In the genomic region with DNA sequence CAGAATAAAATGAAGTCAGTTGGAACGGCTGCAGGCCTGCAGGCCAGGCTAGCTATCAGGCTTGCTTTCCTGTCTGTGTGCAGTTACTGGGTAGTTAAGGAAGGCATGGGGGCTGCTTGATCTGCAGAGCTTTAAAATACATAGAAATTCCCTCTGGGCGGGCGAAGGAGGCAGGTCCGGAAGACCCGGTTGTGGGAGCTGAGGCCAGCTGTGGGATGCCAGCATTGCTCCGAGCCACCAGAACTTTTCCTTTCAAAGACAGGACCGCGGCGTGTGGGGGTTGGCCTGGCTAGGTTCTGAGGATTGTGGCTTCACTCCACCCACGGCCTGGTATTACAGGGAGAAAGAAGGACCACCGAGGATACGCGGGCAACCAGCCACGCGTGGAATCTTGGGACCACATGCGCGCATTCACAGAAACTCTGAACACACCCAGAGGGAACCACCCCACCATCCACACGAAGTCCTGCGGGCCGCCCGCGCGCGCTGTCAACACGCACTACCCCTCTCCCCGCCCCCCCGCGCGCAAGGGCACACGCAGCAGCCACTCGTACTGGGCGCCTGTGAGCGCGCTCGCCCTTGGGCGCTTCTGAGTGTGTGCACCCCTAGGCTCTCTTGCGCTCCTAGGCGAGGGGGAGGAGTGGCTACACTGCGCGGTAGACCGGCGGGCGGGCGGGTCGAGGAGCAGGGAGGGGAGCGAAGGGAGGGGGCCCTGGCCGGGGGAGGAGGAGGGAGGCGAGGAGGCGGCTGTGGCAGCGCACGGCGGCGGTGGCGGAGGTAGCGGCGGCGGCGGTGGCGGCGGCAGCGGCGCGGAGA, we compare ENCODE assay signal across 8 mouse cellular contexts. TPM values are rescaled to one million over a fixed set of nuclear protein-coding genes. Genes with fewer than 3 reads are reported as not detected.
A peak's percentile ranks its signal among the peaks of the same experiment; 100 is the strongest.
DNase-seq lines count a peak whose midpoint lies in the region; ATAC-seq and TF ChIP-seq lines count a peak whose summit lies in the region.

Pde1b (plus strand) TSS at position 600 of the 816 bp plus-strand sequence.

- DNase-seq in ES-E14 (ENCODE audit: low read depth, low spot score), result peak; percentile 56
- peak; percentile 54 for DNase-seq in cerebellum, adult 11-12 months
- DNase-seq in frontal cortex, adult 2 months (ENCODE audit: extremely low spot score in 1 of 2, low spot score in 1 of 2), result peak in 1 of 2 experiments; percentile 64
- peak; percentile 72 for DNase-seq in hindbrain, postnatal 0 days (ENCODE audit: low spot score)
- DNase-seq in left cerebral cortex, adult 2 months (ENCODE audit: extremely low spot score in 1 of 2, low spot score in 2 of 2), result peak; percentile 64 to 72
- peak; percentile 66 to 74 for DNase-seq in lung, postnatal 4 days
- peak; percentile 67 for DNase-seq in retina, postnatal 7 days (ENCODE audit: low read depth, low spot score)
- peak; percentile 38 for DNase-seq in urinary bladder, postnatal 25 days (ENCODE audit: low spot score)

- no peak for TF ChIP-seq CTCF in hindbrain, postnatal 0 days (IDR thresholded peaks at IDR 0.05; ENCODE audit: low read depth)
- no peak for TF ChIP-seq CTCF in left cerebral cortex, adult 2 months (IDR thresholded peaks at IDR 0.05)

- WGBS in hindbrain, postnatal 0 days, result 2% methylated on average over 57 of the region's 63 CpGs

- no peaks in the 10 kb centered on the region for H3K27me3 ChIP-seq in hindbrain, postnatal 0 days (ENCODE audit: insufficient read depth, low read length)

- intact Hi-C loops in left cerebral cortex, adult 2 months (cut with DNase I), result loop anchor here (2.0 kb wide), 1 partner anchor 34 kb away; no protein-coding TSS in a partner anchor

- peak within 1 kb of the TSS; percentile 59 for H3K9ac ChIP-seq in ES-E14 (ENCODE audit: insufficient read depth, low read depth, low read length, poor library complexity, severe bottlenecking)
- H3K9ac ChIP-seq in hindbrain, postnatal 0 days (replicated peaks; ENCODE audit: low read length), result peak within 1 kb of the TSS; percentile 83

- peak within 1 kb of the TSS; percentile 71 to 73 for H3K4me3 ChIP-seq in ES-E14 (ENCODE audit: insufficient read depth in 1 of 2, low read depth in 1 of 2, low read length in 2 of 2, poor library complexity in 1 of 2, severe bottlenecking in 1 of 2)
- peak within 1 kb of the TSS; percentile 67 for H3K4me3 ChIP-seq in hindbrain, postnatal 0 days (ENCODE audit: low read length)
- peak within 1 kb of the TSS; percentile 80 for H3K4me3 ChIP-seq in left cerebral cortex, adult 2 months

- H3K36me3 ChIP-seq in ES-E14 (ENCODE audit: control insufficient read depth, insufficient read depth, low read length, poor library complexity, severe bottlenecking), result no peaks in the 10 kb centered on the region
- H3K36me3 ChIP-seq in hindbrain, postnatal 0 days (ENCODE audit: insufficient read depth, low read length), result no peaks in the 10 kb centered on the region

- peak; percentile 88 for ATAC-seq in hindbrain, postnatal 0 days

- in situ Hi-C loops in ES-E14 (cut with MboI; ENCODE audit: low sequenced_read_pairs in 2 of 2, unreplicated experiment in 2 of 2), result no loop called here

- H3K4me2 ChIP-seq in hindbrain, postnatal 0 days (ENCODE audit: low read depth, low read length), result peak within 1 kb of the TSS; percentile 92

- H3K4me1 ChIP-seq in ES-E14 (ENCODE audit: control insufficient read depth in 2 of 2, insufficient read depth in 2 of 2, low read length in 2 of 2, poor library complexity in 1 of 2), result peaks cover 0 to 4% of the 10 kb centered on the region in 2 experiments; a peak in 1 of 4 replicates
- H3K4me1 ChIP-seq in hindbrain, postnatal 0 days (ENCODE audit: insufficient read depth, low read length), result peaks cover 21% of the 10 kb centered on the region; the same call in 1 of the 2 replicates

- no peaks in the 10 kb centered on the region for H3K9me3 ChIP-seq in ES-E14 (ENCODE audit: control insufficient read depth, insufficient read depth, low read depth, low read length)
- H3K9me3 ChIP-seq in hindbrain, postnatal 0 days (ENCODE audit: low read length), result no peaks in the 10 kb centered on the region

- H3K27ac ChIP-seq in ES-E14 (ENCODE audit: insufficient read depth, low read depth, low read length, poor library complexity, severe bottlenecking), result no peak within 1 kb of the TSS
- H3K27ac ChIP-seq in hindbrain, postnatal 0 days, result peak within 1 kb of the TSS; percentile 62
- H3K27ac ChIP-seq in left cerebral cortex, adult 2 months, result peak within 1 kb of the TSS; percentile 91

TF ChIP-seq in ES-E14, 5 proteins besides CTCF, POLR2A, EP300 and RAD21:
- TF ChIP-seq CHD2 (IDR thresholded peaks at IDR 0.05; ENCODE audit: low read depth, low read length) (no peak), ZC3H11A (IDR thresholded peaks at IDR 0.05; ENCODE audit: borderline replicate concordance, low read depth, low read length) (no peak), MAFK (IDR thresholded peaks at IDR 0.05; ENCODE audit: insufficient read depth, low read depth, low read length) (no peak), ZNF384 (IDR thresholded peaks at IDR 0.05; ENCODE audit: low read depth, low read length) (0 out of 2 replicates have a peak, but pooled peaks have one; percentile 7)
TF ChIP-seq in ES-E14: peak in this region for 1.

RNA-seq across cellular contexts. Expression of gene Pde1b, which starts in this region (rescaled TPM):
- 12.0 and 19.7 TPM in 2 replicates for total RNA-seq in ES-E14 (2012; rRNA removed)
- polyA plus RNA-seq in frontal cortex, adult 2 months (2012; rRNA removed), result 150 and 159 TPM in 2 replicates
- total RNA-seq in hindbrain, postnatal 0 days (2014; rRNA removed), result 116 and 127 TPM in 2 replicates
- polyA plus RNA-seq in hindbrain, postnatal 0 days (2015; fragmentation: Nextera tagmentation; extraction: Ambion mirVana), result 67.2 and 67.6 TPM in 2 replicates
- 100 to 1,000 TPM; 138 to 175 TPM for total RNA-seq in left cerebral cortex, adult 2 months (2021)
